Mouse (Mus musculus) cortical plate, adult 2 months (tissue): ENCODE measurements at regions not wholly inside any gene's neighbourhood (a gene's known extent, or its start where the extent isn't known, plus 50 kb on each side); places are given as distances from the start of the nearest gene placed in this dataset.

ENCODE experiments used
- CTCF ChIP-seq: fragments of 200-500 bp; IDR thresholded peaks from 2 replicates; pipeline ENCODE4 v1.5.1; 2011; ENCODE audit warnings: mild to moderate bottlenecking, control low read depth, low read length; ENCODE audit not compliant: insufficient read depth; ENCODE audit errors: extremely low read depth
- POLR2A ChIP-seq: fragments of 200-500 bp; IDR thresholded peaks from 2 replicates; pipeline ENCODE4 v1.6.1; 2011; ENCODE audit warnings: mild to moderate bottlenecking, low read length, control low read depth; ENCODE audit not compliant: insufficient read depth; ENCODE audit errors: extremely low read depth

- TF ChIP-seq CTCF (no peak), POLR2A (no peak)
Measured at GRCm38 (mm10) chr2:166378325-166378724, 222.9 kb upstream of the Sulf2 start.
